Mouse (Mus musculus): ENCODE data around the gene Arfgap3.

GRCm38 (mm10) chr15:83323071-83323470, 27.0 kb downstream of the Arfgap3 start:
- TF ChIP-seq CTCF (IDR thresholded peaks at IDR 0.05; ENCODE audit: borderline replicate concordance, insufficient read depth, low read depth, low read length) (no peak), POLR2A (IDR thresholded peaks at IDR 0.05; ENCODE audit: borderline replicate concordance, insufficient read depth, low read length) (no peak)

Data from cerebellum, adult 2 months (tissue).